Mouse (Mus musculus) midbrain, postnatal 0 days (tissue): Measurements from ENCODE around the gene Adgrl4. TPM values are rescaled to one million over a fixed set of nuclear protein-coding genes. Genes with fewer than 3 reads are reported as not detected.

Source experiments
- ATAC-seq: fragments of 200-750 bp; cut with Nextera tagmentation; 2 replicates; pipeline ENCODE4 v1.8.0; 2017; ENCODE audit warnings: moderate number of reproducible peaks, mild to moderate bottlenecking, moderate TSS enrichment, moderate library complexity; ENCODE audit not compliant: low FRiP score
- DNase-seq: peaks from one replicate; pipeline ENCODE4 v3.0.0-alpha.2; 2015; ENCODE audit warnings: low spot score
- H3K27ac ChIP-seq: fragments of 300-500 bp; sonication (generic); 2 replicates; pipeline ENCODE4 v1.5.1; 2014; ENCODE audit warnings: low read depth, mild to moderate bottlenecking, low read length, mixed read lengths
- H3K27me3 ChIP-seq: fragments of 300-500 bp; sonication (generic); 2 replicates; pipeline ENCODE4 v1.6.1; 2014; ENCODE audit warnings: low read length, control low read depth, mixed read lengths; ENCODE audit not compliant: insufficient read depth
- H3K36me3 ChIP-seq: fragments of 300-500 bp; sonication (generic); 2 replicates; pipeline ENCODE4 v1.6.1; 2014; ENCODE audit warnings: low read length, control low read depth, mixed read lengths; ENCODE audit not compliant: insufficient read depth
- H3K4me1 ChIP-seq: fragments of 300-500 bp; sonication (generic); 2 replicates; pipeline ENCODE4 v1.6.1; 2014; ENCODE audit warnings: mild to moderate bottlenecking, control low read depth, antibody characterized with exemption, low read length, mixed read lengths; ENCODE audit not compliant: insufficient read depth
- H3K4me2 ChIP-seq: fragments of 300-500 bp; sonication (generic); 2 replicates; pipeline ENCODE4 v1.6.1; 2014; ENCODE audit warnings: low read depth, mild to moderate bottlenecking, low read length, mixed read lengths; ENCODE audit not compliant: poor library complexity, severe bottlenecking
- H3K4me3 ChIP-seq: fragments of 300-500 bp; sonication (generic); 2 replicates; pipeline ENCODE4 v1.5.1; 2014; ENCODE audit warnings: low read depth, mild to moderate bottlenecking, low read length, moderate library complexity
- H3K9ac ChIP-seq: fragments of 300-500 bp; sonication (generic); replicated peaks from 2 replicates; pipeline ENCODE4 v1.6.1; 2014; ENCODE audit warnings: mild to moderate bottlenecking, low read length, moderate library complexity, mixed read lengths; ENCODE audit not compliant: poor library complexity, severe bottlenecking
- H3K9me3 ChIP-seq: fragments of 300-500 bp; sonication (generic); 2 replicates; pipeline ENCODE4 v1.6.1; 2016; ENCODE audit warnings: low read length, control low read depth
- CTCF ChIP-seq: IDR thresholded peaks from 2 replicates; pipeline ENCODE4 v1.5.1; 2016; ENCODE audit warnings: antibody characterized with exemption, mild to moderate bottlenecking
- WGBS: fragments of 180-500 bp; shearing (Covaris S2); extraction: QIAGEN DNeasy Blood & Tissue Kit; methylation state at CpG from one replicate; pipeline ENCODE4 v1.1.7; 2014; 5-methylcytosine and 5-hydroxymethylcytosine counted together
- polyA plus RNA-seq: library from polyadenylated mRNA; unstranded; fragments of >200 nt; fragmentation: Nextera tagmentation; extraction: Ambion mirVana; gene quantifications from 2 replicates; pipeline ENCODE4 v1.2.1, GENCODE M21; 2015
- total RNA-seq: library from RNA; depleted of rRNA; stranded (reverse); fragments of >200 nt; gene quantifications from 2 replicates; pipeline ENCODE4 v1.2.3, GENCODE M21; 2014

The Adgrl4 gene
- total and polyA plus RNA-seq, 2 experiments from 2014 or later = 13.9 to 23.2 TPM

GRCm38 (mm10) chr3:151438364-151438763, 677 bp downstream of the Adgrl4 start:
- WGBS = 74% methylated on average over 5 of the region's 5 CpGs
- no peaks in the 10 kb centered on the region for H3K9me3 ChIP-seq
- H3K27ac ChIP-seq = no peak overlapping the region
- H3K36me3 ChIP-seq = no peaks in the 10 kb centered on the region
- no peaks in the 10 kb centered on the region for H3K27me3 ChIP-seq
- H3K9ac ChIP-seq = no peak overlapping the region
- TF ChIP-seq CTCF = no peak
- no peak overlapping the region for H3K4me3 ChIP-seq
- peaks cover 3% of the 10 kb centered on the region; the same call in 1 of the 2 replicates for H3K4me1 ChIP-seq
- no peak for ATAC-seq
- H3K4me2 ChIP-seq = no peak overlapping the region
- no peak for DNase-seq

DNA sequence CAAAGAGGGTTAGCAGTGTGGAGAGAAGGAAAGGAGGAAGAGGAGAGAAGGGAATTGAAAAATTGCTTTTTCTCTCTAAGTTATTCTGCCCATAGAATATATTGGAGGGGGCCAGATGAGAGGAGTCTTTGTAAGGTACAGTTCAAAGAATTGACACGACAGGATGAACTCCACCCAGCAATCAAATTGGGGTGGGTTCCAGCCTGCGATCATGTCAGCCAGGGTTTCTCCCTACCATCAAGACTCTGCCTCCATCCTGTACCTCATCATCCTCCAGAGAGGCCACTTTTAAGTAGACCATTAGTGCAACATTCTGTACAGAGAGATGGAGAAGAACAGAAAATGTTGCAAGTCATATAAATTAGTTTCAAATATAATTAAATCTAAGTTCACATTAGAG, 2.3 kb downstream of the Adgrl4 start:
- Histone ChIP-seq H3K9ac (no peak overlapping the region), H3K4me2 (no peak overlapping the region), H3K27ac (no peak overlapping the region), H3K4me3 (no peak overlapping the region), H3K27me3 (no peaks in the 10 kb centered on the region), H3K9me3 (no peaks in the 10 kb centered on the region), H3K36me3 (no peaks in the 10 kb centered on the region), H3K4me1 (peaks cover 3% of the 10 kb centered on the region; the same call in 1 of the 2 replicates)
- DNase-seq (no peak), ATAC-seq (no peak)
- 79% methylated on average over 2 of the region's 2 CpGs for WGBS
- TF ChIP-seq CTCF = no peak

GRCm38 (mm10) chr3:151442026-151442425, 4.3 kb downstream of the Adgrl4 start:
- ATAC-seq = no peak
- TF ChIP-seq CTCF = no peak

GRCm38 (mm10) chr3:151443486-151443885, 5.8 kb downstream of the Adgrl4 start:
- TF ChIP-seq CTCF = no peak
- no peaks in the 10 kb centered on the region for H3K9me3 ChIP-seq
- no peak overlapping the region for H3K27ac ChIP-seq
- H3K9ac ChIP-seq = no peak overlapping the region
- H3K4me1 ChIP-seq = no peaks in the 10 kb centered on the region
- no peak overlapping the region for H3K4me3 ChIP-seq
- WGBS = 85% methylated on average over 5 of the region's 5 CpGs
- no peaks in the 10 kb centered on the region for H3K36me3 ChIP-seq
- ATAC-seq (no peak), DNase-seq (no peak)
- no peak overlapping the region for H3K4me2 ChIP-seq
- no peaks in the 10 kb centered on the region for H3K27me3 ChIP-seq

More at GRCm38 (mm10) chr3:151442026-151442425, 4.3 kb downstream of the Adgrl4 start:
- H3K4me3 ChIP-seq = no peak overlapping the region
- H3K27ac ChIP-seq = no peak overlapping the region
- no peaks in the 10 kb centered on the region for H3K9me3 ChIP-seq
- no peak overlapping the region for H3K9ac ChIP-seq
- no peaks in the 10 kb centered on the region for H3K27me3 ChIP-seq
- DNase-seq = no peak
- H3K36me3 ChIP-seq = no peaks in the 10 kb centered on the region
- WGBS = 92% methylated on average over 2 of the region's 2 CpGs
- peaks cover 3% of the 10 kb centered on the region; the same call in 1 of the 2 replicates for H3K4me1 ChIP-seq
- H3K4me2 ChIP-seq = no peak overlapping the region

- WGBS = 91% methylated on average over 4 of the region's 4 CpGs
- Histone ChIP-seq H3K9me3 (no peaks in the 10 kb centered on the region), H3K4me3 (no peak overlapping the region), H3K9ac (no peak overlapping the region), H3K4me2 (no peak overlapping the region), H3K4me1 (no peaks in the 10 kb centered on the region), H3K27me3 (no peaks in the 10 kb centered on the region), H3K27ac (no peak overlapping the region), H3K36me3 (no peaks in the 10 kb centered on the region)
- DNase-seq = no peak
- ATAC-seq = no peak
- TF ChIP-seq CTCF = no peak
Measured at GRCm38 (mm10) chr3:151444284-151444683, 6.6 kb downstream of the Adgrl4 start.

DNA sequence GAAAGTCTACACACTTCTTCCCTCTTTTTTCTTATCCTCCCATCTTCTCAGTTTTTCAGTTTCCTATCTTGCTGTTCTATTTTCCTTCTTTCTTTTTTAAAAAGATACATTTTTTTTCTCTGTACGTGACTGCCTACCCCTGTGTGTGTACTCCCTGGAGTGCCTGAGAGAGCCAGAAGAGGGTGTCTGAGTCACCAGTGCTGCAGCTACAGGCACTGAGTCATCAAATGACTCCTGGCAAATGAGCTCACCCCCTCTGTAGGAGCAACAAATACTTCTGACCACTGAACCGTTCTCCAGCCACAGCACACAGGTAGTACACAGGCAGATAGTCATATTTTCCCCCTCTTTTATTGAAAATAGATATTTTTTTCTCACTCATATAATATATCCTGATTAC, 8.2 kb downstream of the Adgrl4 start:
- 67% methylated on average over 2 of the region's 2 CpGs for WGBS
- no peak overlapping the region for H3K27ac ChIP-seq

More for the DNA sequence above, 8.2 kb downstream of the Adgrl4 start:
- ATAC-seq (no peak), DNase-seq (no peak)
- H3K4me3 ChIP-seq = no peak overlapping the region
- H3K4me1 ChIP-seq = no peaks in the 10 kb centered on the region
- no peaks in the 10 kb centered on the region for H3K36me3 ChIP-seq
- no peak overlapping the region for H3K9ac ChIP-seq
- H3K9me3 ChIP-seq = no peaks in the 10 kb centered on the region
- H3K4me2 ChIP-seq = no peak overlapping the region
- no peaks in the 10 kb centered on the region for H3K27me3 ChIP-seq
- no peak for TF ChIP-seq CTCF
